Mouse (Mus musculus) adrenal gland, adult 18-20 months (tissue): Measurements from ENCODE around the gene Pik3cg. TPM values are rescaled to one million over a fixed set of nuclear protein-coding genes. Genes with fewer than 3 reads are reported as not detected.

Experiments
- DNase-seq, 2 experiments: peaks; one replicate each; pipeline ENCODE4 v3.0.0; 2021 to 2022; ENCODE audit warnings: low spot score in 2 of 2
- total RNA-seq, 2 experiments: library from RNA; stranded (reverse); gene quantifications; 1 replicate in 1 of 2; 2 replicates in 1 of 2; pipeline ENCODE4 v1.2.3; 2021

Gene Pik3cg
- total RNA-seq, 2 experiments from 2014 or later, result 1.5 to 2.2 TPM

DNA sequence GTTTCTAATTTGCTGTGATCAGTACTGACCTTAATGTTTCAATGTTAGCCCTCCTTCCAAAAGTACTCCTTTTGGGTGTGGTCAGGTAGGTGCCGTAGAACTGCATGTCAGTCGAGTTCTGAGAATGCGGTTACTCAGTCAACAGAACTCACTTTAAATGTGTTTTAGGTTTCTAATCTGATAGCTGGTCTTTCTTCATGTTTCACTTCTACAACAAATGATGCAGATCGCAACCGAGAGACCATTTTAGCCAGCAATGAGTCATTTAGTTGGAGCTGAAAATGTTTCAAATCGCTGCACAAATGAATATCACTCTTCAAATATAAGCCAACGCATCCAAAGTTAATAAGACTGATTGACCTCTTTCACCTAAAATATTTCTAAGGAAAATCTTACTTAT, 6.5 kb downstream of the Pik3cg start:
- DNase-seq, result no peak

DNA sequence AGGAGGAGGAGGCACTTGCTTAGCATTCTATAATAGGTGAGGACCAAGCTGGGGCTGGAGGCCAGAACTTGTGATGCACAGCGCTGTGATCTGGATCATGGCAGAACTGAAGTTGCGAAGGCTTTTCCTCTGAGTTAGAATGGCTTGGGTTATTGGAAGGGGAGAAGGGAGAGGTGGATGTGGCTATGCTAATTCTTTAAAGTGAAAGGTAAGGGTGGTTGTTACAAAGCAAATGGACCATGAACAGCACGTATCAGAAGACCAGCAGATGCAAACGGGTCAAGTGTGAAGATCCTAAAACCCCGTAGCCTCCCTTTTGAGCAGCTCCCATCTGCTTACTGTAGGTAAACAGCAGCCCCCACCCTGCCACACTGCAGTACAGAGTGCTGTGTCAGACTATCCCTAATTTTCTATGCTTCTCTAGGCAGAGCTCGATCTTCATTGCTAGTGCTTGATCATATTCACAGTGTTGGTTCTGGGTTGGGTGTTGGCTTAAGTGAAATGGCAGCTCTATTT, 7.3 kb downstream of the Pik3cg start:
- no peak for DNase-seq

DNA sequence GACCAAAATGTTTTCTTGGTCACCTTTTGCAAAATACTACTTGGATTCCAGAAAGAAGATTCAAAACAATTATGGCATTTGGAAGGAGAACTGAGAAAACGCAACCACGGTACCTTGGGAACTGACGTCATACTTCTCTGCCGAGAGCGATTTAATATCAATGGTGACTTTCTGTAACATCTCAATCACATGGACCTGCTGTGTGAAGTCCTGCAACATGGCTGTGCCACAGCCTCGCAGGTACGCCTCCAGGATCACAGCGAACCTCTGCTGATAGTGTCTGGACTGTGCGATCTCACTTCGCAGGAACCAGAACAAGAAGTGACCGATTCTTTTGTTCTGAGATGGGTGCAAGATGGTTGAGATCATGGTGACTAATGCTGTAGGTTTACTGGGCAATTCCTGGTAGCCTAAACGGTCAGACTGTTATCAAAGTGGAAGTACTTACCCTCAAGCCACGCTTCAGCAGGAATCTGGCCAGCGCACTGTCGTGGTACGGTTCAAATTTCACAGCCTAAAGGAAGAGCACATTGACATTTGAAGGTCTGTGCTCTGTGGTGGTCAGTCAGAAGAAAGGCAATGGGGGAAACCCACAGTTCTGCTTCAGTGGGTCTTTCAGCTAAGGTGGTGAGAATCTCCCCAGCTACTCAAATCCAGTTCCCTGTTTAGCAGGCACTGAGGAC, 7.9 kb downstream of the Pik3cg start:
- no peak for DNase-seq

DNA sequence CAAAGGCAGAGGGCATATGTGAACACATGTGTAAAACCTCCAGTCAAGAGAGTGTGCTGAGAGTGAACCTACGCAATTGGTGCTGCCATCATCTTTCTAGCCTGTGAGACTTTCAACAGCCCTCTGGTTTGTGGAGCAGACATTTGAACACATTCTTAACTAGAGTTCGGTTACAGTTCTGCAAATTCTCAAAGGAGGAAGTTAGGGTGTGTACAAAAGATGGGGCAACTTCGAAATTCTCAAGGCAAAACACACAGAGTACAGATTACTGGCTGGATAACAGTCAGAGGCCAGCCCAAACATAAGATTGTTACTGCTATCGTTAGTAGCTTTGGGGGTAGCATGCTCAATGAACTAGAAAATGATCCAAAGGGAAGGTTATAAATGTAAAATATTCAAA, 9.0 kb downstream of the Pik3cg start:
- DNase-seq, result no peak

DNA sequence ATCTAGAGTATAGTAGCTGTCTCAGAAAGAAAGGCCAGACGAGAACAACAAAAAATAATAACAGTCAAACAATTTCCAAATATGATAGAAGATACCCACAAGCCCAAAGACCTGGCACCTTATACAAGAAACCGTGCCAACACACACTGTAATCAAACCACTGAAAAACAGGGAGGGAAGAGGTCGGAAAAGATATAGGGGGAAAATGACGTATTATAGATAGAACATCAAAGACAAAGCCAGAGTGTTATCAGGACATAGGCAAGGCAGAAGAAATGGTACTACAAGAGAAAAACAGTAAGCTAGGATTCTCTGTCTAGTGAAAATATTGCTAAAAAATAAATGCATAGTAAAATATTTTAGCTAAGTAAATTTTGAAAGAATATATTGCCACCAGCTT, 10.4 kb downstream of the Pik3cg start:
- DNase-seq, result no peak

DNA sequence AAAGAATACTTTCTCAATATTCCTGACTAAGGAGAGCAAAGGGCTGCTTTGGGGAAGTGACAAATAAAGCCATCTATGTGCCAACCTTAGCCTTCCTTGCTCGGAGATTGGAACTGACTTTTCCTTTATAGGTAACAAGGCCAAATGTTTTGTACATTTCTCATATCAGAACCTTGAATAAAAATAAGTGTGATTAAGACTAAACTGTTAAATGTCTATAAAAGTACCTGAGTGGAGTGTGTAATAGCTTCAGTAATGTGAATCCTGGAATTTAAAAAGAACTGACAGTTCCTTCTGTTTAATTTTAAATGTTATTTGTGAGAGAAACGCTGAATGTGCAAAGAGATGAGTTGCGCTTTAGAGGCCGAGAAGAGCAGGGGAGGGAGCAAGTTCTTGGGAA, 13.5 kb downstream of the Pik3cg start:
- no peak for DNase-seq

DNA sequence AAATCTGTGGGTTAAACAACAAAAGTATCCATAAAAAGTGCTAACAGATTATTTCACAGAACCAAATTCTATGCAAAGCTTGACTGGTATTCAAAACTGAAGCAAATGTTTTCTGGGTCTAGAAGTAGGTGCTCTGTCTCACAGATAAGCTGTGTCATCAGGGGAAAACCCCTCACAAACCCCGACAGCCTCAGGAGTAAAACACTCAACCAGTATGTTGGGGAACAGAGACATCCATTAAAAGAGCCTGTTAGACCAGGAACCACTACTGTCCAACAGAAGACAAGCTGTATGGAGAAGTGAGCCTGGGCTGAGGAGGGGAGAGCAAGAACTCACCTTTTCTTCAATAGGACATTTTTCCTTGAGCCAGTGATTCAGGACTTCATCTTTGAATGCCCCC, 14.1 kb downstream of the Pik3cg start:
- no peak for DNase-seq

DNA sequence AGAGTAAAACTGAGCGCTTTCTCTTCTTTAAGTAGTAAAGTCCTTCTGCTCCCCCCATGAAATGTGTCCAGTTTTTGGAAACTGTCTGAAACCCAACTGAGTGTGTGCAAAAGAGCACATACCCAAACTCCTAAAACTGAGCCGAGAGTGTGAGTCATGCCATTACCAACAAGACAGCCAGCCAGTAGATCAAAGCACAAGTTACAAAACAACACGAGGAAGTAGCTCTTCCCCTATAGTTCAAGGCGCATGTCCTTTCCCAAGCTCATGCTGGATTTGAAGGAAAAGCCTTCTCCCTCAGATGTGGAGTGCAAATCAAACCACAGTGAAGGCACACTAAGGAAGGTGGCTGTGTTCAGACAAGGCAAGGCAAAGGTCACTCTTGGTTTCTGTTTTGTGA, 17.5 kb downstream of the Pik3cg start:
- DNase-seq, result no peak

DNA sequence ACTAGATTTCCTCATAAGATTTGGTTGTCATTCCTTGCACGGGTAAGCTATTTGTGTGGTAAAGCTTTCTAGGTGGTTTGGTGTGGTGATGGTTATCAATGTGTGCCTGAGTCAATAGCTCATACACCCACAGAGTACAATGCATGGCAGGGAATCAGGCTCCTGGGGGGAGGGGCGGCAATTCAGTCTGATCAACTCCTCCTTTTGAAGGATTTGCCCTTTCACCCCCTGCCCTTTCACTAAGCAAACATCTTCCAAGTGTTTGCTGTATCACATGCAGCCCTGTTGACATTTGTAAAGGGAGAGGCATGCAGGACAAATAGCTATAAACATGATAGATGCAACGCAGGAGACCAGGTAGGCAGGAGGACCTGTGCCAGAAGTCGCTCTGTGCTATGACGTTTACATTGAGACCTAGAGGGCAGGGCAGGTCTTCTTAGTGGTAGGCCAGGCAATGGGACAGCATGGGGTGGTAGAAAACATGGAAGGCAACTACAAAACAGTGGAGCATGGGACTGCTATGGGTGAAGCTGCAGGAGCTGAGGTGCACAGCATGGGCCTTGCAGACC, 20.7 kb downstream of the Pik3cg start:
- no peak for DNase-seq

DNA sequence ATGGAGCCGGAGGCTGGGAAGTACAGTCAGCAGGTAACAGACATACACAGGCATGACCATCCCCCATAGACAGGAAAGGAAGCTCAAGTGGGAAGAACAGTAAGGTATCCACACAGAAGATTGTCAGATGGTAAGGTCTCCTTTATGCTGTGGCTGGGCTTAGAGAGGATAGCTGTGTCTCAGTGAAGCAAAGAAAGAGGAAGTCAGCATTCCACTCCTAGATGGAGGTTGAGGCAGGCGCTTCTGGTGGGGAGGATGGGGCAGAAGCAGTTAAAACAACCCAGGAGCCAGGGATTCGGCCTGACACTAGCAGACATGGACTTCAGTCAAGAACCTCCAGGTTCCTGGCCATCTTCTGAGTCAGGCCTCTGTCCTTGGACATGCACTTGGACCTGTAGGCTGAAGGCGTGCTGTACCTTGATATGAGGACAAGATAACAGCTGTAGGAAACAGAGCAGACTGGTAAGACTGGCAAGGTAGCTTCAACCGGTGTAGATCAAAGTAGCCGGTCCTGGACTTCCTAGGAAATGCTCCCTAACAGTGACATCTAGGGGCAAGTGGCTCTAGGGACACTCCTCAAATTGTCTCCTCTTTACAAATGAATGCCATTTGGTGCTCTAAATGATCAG, 21.7 kb downstream of the Pik3cg start:
- DNase-seq, result no peak

DNA sequence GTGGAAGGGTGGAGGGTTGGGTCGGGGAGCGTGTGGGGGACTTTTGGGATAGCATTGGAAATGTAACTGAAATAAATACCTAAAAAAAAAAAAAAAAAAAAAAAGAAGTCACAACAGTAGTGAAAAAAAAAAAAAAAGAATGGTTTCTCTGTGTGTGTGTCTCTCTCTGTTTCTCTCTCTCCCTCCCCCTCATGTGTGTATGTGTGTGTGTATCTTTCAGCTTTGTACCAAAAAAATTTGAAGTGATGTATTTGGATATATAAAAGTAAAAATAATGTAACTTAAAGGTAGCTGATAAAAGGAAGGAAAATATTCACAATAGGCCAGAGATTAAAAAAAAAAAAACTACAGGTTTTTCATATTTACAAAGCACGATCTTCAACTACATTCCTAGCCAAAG, 23.6 kb downstream of the Pik3cg start:
- DNase-seq, result no peak

DNA sequence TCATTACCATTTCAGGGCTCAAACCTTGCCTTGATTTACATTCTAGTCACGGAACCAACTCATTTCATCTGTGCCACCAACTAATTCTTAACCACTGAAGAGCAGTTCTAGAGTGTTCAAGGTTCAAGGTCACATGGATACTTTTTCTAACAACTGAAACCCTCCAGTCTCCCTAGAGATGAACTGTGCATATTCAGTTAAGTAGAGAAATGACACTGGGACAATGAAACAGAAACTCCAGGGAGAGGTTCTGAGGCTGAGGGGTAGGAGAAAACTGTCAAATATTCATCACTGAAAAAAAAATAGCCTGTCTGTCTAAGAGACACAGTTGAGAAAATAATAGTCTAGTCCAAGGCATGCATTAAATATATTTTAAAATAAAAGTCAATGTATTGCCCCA, 24.9 kb downstream of the Pik3cg start:
- no peak for DNase-seq

DNA sequence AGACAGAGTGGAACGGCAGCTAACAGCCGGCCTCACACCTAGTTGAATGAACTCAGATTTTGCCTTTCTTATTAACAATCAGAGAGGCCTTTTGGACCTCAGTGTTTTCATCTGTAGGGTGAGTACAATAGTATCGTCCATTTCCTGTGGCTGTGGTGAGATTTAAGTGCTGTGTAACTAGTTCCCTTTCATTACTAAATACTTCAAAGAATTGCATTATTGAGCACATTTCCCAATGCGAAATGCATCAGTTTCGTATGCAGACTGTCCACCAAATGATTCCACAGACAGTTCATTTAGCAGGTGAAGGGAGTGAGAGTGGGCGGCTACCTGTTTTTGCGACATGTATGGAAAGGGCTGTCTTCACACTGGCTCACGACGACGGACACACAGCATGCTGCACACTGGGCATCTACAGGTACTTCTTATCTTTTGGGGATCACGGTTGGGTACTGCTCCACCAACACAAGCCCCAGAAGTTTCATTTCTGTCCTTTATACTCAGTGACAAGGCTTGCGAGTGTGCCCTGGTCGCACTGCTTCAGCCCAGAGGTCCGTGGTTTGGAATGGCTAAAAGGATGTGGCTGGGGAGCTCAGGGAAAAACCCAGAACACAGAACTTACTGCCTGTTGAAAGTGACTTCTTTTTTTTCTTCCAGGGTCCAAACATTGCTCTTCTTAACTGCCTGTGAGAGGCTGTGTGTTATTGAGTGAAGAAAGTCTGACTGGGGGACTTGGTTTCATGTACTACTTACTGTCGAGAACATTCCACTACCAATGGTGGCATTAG, 25.6 kb downstream of the Pik3cg start:
- no peak for DNase-seq

DNA sequence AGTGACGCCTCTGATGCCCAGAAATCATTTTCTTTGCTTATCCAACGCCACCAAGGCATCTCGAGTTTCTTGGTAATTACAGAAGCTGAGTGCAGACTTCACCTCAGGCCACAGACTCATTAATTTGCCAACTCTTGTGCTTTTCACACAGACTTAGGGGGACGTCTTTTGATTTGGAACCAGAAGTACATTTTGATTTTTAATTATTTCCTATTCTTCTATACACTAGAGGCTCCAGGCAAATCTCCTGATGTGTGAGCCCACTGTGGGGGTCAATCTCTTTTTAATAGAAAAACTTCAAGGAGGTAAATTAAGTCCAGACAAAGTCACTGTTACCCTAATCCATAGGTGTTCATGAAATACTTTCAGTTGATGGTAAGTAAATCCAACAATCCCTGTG, 26.6 kb downstream of the Pik3cg start:
- DNase-seq, result no peak

DNA sequence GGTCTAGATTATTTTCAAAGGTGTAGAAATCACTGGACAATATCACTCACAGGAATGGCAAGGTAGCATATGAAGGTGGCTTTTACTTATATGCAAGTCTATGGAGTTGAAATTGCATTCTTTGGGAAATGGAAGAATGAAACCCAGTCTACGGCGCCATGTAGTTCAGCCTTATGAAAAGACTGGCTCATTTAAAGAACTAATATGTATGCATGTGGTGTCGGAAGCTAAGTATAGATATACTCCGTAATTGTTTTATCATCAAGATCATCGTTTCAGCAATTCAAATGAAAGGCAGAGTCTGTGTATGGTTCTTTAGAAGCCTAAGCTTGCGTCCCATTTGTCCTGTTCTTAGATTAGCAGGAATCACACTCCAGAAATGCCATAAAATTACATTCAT, 34.0 kb downstream of the Pik3cg start:
- DNase-seq, result no peak

DNA sequence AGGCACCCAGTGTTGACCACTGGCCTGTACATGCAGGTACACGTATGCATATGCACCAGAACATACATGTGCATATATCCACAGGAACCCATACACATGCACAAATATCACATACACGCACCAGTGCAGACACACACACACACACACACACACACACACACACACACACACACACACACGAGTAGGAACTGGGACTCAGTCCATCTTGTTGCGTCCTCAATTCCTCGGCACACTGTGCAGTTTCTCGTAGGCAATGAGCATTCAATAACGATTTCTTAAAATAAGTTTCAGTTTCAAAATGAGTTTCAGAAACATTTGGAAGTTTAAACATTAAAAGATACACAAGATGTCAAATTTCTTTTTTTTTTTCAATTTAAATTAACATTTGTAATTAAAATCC, 35.6 kb downstream of the Pik3cg start:
- no peak for DNase-seq

DNA sequence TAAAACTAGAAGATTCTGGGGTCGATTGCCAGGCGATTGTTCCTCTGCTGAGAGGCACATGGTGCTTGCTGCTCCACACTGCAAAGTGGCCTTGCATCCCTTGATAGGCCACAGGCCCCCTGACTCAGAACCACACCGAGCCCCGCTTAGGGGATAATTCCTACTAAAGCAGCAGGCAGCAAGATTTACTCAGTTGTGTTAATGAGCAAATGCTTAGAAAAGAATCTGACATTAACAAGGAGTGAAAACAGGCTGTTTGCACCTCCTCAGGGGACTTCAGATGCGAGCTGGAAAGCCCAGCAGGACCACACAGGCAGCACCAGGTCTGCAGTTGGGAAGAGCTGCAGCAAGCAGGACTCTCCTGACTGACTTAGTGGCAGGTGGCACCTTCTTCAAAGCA, 39.3 kb downstream of the Pik3cg start:
- DNase-seq, result no peak

DNA sequence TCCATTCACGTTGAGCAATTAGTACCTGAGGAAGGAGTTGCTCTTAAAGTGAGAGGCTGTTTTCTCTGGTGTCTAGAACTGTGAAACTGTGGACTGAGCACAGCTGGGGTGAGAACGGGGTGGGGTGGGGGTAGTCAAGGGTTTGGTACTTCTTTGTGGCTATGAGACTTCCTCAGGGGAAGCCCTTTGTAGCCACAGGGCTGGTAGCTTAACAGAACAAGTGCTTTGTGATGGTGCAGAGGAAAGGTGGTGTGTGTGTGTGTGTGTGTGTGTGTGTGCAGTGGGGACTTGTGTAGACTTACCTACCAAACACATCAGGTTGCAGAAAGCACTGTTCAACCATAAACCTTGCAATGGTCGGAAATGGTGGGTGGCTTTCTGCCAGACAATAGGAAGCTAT, 39.7 kb downstream of the Pik3cg start:
- no peak for DNase-seq

DNA sequence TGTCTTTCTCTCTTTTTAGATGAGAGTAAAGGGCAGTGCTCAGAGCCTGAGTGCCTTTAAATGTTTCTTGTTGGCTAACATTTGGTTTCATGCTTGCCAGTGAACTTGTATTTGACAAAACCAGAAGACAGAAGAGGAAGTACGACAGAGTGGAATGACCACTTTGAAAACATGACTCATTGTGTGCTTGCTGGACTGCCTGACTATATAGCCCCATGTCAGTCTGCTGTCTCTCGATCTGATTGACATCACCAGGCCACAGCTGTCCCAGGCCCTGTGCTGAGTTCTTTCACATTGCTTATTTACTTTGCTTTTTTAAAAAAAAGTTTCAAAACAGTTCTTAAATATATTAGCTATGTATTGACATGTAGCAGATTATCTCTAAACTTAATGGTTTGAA, 44.8 kb downstream of the Pik3cg start:
- DNase-seq, result no peak

DNA sequence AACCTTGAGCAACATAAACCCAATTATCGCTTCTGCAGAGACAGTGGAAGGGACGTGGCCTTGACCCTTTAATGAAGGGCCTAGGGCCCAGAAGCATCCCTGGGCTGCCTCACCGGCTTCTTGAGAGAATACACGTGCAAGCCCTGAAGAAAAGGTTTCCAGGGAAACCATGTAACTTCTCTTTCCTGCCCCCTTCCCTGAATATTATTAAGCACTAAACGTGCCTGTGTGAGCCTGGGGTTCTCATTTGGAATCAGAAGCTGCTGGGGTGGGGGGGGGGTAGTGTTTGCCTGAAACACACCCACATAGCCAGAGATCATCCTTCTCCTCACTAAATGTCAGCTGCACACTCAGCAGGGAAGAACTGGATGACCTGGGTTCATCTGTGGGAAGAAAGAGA, 49.7 kb downstream of the Pik3cg start:
- no peak for DNase-seq

DNA sequence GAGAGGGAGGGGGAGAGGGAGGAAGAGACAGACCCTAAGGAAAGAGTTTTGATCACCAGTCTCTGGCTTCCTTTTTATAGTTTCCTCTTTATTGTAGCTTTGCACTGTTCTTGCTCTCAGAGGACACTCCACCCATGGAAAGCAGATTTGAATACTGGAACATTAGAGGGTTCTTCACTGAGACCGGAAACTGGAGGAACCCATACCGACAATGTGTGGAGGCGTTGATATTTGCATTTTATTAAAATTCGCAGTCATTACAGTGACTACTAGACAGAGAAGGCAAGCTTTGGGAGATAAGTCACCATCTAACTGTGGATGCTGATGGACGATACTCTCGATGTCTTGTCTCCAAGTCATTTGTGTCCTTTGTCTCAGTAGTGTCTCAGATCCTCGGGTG, 61.9 kb downstream of the Pik3cg start:
- no peak for DNase-seq

DNA sequence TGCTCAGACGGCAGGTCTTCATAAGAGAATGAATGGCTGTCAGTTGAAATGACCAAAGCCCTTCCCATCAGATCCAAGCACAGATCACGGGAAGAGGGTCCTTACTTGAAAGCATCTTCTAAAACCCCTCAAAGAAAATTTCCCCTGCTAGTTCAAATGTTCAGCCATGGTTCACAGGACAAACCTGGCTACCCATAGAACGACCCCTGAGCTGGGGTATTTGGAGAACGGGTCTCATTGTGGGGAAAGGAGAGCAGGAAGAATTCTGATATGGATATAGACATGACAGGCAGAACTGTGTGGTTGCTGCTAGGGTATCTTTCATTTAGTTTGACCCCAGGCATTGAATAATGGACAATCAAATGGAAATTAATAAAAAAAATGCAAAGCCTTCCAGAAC, 62.8 kb downstream of the Pik3cg start:
- DNase-seq, result no peak
